Mouse (Mus musculus) G1E-ER4 (cell line): ENCODE results near the gene Dock2. TPM values are rescaled to one million over a fixed set of nuclear protein-coding genes. Genes with fewer than 3 reads are reported as not detected.

Experiments used
- GATA1 ChIP-seq: IDR thresholded peaks from one replicate; pipeline ENCODE4 v1.8.0; 2012; ENCODE audit warnings: low read length, inconsistent platforms
- polyA plus RNA-seq: library from polyadenylated mRNA; stranded (reverse); fragments of >175 nt; gene quantifications from 2 replicates; pipeline ENCODE4 v1.2.3, GENCODE M21; 2012

The Dock2 gene
- polyA plus RNA-seq, 1 experiment, result 3.2 TPM

GRCm38 (mm10) chr11:34312208-34312607 lies 471.5 kb downstream of the Dock2 start:
- no peak for TF ChIP-seq GATA1

- TF ChIP-seq GATA1, result no peak
Observed at GRCm38 (mm10) chr11:34311717-34312116, 472.0 kb downstream of the Dock2 start.

DNA sequence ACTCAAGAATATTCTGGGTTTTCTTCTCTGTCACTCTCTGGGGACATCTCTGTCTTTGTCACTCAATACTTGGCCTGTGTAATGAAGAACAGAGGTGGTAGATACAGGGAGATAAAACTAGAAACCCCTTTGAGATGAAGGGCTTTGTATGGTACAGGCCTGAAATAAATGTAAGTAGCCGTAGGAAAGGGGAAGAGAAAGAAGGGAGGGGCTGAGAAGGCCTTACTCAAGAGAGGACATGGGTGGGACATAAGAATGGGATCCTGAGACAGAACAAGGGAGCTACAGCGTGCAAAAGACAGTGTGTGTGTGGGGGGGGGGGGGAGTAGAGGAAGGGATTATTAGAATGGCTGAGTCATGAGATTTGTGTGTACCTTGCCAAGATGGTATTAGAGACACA lies 474.3 kb downstream of the Dock2 start:
- TF ChIP-seq GATA1, result no peak

GRCm38 (mm10) chr11:34308731-34309130 lies 475.0 kb downstream of the Dock2 start:
- no peak for TF ChIP-seq GATA1

DNA sequence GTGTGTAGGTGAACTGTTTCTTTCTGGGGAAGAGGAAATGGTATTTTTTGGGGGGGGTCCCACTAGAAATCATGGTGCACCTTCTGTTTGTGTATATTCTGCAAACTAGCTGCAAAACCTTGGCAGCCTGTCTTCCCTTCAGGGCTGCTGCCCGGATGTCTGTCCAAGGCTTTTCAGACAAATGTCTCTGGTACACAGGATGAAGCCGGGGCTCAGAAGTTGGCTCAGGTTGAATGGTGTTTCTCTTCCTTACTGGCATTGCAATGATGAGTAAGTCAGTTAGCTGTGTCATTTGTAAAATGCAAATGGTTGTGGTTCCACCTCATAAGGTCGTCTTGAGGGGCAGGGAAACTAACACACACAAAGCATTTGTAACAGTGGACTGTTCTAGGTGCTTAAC lies 477.5 kb downstream of the Dock2 start:
- TF ChIP-seq GATA1, result no peak

- no peak for TF ChIP-seq GATA1
Observed at GRCm38 (mm10) chr11:34300064-34300463, 483.6 kb downstream of the Dock2 start.

DNA sequence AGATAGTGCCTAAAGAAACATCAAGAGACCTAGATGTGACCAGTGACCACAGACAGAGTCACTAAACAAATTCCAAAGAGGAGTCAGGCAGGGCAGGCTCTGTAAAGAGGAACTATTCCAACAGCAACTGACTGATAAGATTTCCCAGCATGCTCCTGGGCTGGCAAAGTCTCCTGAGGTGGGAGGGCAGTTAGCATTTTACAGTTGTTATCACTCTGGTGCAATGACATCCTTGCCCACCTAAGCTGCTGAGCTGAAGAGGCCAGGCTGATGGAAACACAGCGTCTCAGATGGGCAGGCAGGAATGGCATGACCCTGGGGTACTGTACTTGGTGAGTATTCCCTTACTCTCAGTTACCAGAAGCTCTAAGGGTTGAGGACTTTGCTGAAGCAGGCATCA lies 484.1 kb downstream of the Dock2 start:
- no peak for TF ChIP-seq GATA1

DNA sequence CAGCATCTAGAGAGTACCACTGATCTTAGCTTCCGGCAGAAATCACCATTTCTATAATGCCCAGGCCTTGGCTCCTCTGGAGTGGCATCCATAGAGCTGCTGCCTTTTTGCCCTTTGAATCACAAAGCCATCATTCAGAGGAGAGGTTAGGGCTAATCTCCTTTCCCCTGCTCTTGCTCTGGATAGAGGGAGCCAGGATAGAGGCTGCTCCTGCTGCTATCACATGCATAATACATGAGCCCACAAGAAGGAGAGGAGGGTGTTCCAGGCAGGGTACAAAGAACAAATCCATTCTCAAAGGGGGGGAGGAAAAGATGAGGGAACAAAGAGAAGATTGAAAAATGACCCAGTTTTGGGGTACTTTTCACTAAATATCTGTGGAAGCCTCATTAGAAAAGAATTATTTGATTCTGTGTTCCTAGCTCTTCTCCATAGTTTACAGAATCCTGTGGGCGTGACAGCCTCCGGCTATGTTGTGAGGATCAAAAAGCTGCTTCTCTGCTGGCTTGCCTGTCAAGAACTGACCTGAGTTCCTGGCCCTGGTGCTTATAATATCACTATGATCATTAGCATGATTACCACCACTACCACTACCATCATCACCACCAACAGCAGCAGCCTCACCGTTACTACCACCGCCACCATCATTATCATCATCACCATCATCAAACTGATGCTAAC lies 485.9 kb downstream of the Dock2 start:
- no peak for TF ChIP-seq GATA1

DNA sequence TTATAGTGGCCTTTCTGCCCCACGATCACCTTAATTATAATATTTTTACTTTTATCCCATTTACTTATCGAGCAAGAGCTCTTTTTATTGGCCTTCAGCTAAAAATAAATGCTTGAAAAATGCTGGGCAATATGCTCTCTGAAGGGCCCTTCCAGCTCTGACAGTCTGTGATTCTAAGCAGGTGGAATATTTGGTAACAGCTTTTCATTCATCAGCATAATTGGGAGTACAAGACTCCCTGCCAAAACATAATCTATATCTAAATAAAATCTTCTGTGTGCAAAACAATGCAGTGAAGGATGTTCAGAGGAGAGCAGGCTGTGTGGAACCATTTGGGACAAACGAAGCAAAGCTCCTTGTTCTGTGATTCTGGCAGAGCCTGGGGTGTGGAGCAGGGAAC lies 492.4 kb downstream of the Dock2 start:
- no peak for TF ChIP-seq GATA1

DNA sequence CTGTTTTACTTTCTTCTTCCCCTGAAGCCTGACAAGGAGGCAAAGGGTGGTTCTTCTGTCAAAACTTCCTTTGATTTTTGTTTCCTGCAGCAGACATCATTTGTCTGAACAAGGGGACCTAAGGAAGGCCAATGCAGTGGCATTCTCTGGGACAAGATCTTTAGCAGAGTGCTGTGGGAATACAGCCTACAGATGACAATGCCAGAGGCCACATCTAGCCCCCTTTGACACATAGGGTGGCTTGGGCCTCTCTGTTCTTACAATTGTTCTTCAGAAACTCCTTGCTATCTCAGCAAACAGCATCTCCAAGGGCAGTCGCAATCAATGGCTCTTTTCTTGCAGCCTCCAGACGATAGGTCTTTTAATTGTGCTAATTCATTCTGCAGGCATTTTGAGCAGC lies 493.0 kb downstream of the Dock2 start:
- TF ChIP-seq GATA1, result no peak

- no peak for TF ChIP-seq GATA1
Observed at GRCm38 (mm10) chr11:34290265-34290664, 493.4 kb downstream of the Dock2 start.

DNA sequence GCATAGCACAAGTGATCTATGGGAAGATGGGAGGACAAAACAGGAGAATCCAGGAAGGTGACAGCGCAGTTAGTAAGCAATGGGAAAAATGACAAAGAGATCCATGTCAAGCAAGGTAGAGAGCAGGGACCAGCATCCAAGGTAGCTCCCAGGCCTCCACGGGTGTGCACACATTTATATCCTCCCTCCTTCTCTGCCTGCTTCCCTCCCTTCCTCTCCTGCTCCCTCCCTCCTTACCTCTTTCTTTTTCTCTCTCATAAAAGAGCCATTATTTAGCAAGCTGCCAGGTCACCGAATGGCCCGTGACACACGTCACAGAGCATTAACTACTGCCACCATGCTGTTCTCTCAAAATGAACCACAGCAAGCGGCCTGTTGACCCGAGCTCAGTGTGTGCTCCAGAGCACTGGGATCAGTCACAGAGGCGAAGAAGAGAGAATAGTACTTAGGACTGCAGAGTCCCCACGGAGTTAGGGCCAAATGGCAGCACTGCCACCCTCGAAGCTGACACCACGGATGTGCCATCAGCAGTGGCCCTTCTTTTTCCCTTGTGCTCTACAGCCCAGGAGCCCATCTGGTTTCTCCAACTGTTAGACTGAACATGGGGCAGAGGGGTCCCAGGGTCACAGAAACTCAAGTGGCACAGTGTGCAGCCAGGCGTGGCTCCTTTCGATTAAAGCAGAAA lies 499.4 kb downstream of the Dock2 start:
- no peak for TF ChIP-seq GATA1

DNA sequence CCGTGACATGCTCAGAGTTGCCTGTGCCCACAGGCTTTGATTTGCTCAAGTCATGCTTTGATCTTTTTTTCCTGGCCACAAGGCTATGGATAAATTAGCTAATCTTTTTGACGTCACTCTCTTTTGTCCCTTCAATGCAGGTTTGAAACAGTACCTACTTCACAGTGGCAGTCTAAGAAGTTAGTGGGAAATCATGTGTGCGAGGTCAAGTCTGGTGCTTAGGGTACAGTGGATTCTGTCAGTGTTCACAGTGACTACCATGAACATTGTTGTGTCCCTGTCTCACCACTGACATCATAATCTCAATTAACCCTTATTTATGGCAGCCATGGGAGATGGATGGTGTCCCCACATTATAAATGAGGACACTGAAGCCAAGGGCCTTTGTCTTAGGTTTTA lies 506.6 kb downstream of the Dock2 start:
- TF ChIP-seq GATA1, result no peak

DNA sequence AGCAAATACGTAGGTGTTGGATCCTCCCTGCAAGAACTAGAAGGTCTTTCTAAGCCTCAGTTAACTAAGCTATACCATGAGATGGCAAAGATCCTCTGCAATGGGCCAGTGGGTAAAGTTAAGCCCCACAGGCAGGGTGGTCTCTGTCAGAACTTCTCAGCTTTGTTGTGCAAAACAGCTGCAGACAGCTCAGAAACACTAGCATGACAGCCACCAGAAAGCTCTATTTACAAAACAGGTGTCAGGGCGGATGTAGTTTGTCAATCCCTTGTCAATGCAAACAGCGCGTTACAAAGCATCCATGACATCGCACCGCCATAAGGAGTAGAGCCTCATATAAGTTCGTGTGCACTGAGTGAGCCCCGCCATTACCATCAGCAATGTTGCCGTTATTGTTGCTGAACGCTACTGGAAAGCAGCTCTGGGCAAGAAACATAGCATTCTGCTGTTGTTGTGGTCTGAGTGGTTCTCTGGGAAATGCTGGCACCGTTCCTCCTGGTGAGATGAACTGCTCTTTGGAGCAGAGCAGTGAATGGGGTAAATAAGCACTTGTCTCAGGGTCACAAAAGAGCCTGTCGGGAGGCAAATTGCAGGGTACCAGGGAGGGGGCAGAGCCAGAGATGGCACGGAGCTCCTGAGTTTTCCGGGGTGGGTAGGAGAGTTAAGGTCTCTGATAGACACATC lies 507.2 kb downstream of the Dock2 start:
- TF ChIP-seq GATA1, result no peak

- no peak for TF ChIP-seq GATA1
Observed at GRCm38 (mm10) chr11:34275941-34276340, 507.8 kb downstream of the Dock2 start.

- TF ChIP-seq GATA1, result no peak
Observed at GRCm38 (mm10) chr11:34272016-34272415, 511.7 kb downstream of the Dock2 start.

DNA sequence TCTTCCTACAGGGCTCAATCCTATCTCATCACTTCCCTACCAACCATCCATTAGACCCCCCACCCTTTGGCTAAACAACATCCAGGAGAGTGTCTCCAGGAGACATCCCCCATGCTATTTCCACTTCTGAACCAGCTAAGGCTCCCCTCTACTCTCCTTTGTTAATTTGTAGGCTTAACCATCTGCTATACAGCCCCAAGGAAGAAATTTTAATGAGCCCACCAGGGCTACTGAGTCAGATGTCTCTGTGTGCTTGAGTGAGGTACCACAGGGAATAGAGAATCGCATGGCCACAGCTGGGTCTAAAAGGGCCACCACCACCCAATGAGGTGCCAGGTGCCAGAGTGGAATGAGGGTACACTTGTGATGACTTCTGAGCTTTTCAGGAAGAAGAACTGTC lies 519.6 kb downstream of the Dock2 start:
- no peak for TF ChIP-seq GATA1
